Mouse (Mus musculus): ENCODE results near the gene Lhpp. TPM values are rescaled to one million over a fixed set of nuclear protein-coding genes. Genes with fewer than 3 reads are reported as not detected.

Lhpp gene
- polyA plus RNA-seq, 1 experiment: 26.2 TPM

DNA sequence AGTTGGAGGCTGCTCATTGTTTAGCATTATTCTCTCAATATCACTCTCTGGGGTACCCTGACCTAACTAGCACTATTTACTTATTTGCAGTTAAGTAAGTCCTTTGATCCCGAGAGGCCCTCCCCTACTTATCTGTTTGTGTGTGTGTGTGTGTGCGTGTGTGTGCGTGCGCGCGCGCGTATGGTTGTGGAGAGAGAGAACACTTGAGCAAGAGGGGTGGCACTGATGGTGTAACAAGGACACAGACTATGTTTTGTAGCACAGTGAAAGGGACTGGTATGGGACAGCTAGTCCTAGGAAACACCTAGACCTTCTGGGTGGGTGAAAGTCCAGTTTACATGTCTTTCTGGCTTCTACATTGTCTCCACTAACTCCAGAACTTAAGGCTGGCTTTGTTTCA is 1.1 kb downstream of the Lhpp start:
- no peak overlapping the region for H3K4me3 ChIP-seq (ENCODE audit: insufficient read depth, low read length)
- no peaks in the 10 kb centered on the region for H3K4me1 ChIP-seq (ENCODE audit: control insufficient read depth, insufficient read depth, low read length)

DNA sequence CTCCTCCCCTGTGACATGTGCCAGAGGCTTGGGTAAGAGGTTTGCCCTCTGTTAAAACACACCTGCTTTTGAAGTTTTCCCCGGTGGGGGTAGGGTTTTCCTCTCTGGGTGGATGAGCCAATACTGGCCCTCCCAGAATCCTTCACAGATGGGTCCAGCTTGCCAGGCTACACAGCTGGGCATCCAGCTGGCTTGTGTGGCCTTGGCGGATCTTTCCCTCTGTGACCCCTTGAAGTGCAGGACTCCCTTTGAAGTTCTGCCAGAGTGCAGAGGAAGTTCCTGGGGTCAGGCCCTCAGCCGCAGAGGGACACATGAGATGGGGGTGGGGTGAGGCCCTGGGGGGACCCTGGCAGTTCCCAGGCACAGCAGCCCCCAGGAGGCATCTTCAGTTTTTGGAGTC is 4.9 kb downstream of the Lhpp start:
- H3K27ac ChIP-seq (ENCODE audit: insufficient read depth, low read length): no peak overlapping the region
- no peaks in the 10 kb centered on the region for H3K4me1 ChIP-seq (ENCODE audit: control insufficient read depth, insufficient read depth, low read length)
- H3K4me3 ChIP-seq (ENCODE audit: insufficient read depth, low read length): no peak overlapping the region
- TF ChIP-seq CTCF (IDR thresholded peaks at IDR 0.05; ENCODE audit: extremely low read depth, insufficient read depth, low read length): no peak
- no peak for TF ChIP-seq POLR2A (IDR thresholded peaks at IDR 0.05; ENCODE audit: extremely low read depth, insufficient read depth, low read length)

More for the DNA sequence above, 1.1 kb downstream of the Lhpp start:
- TF ChIP-seq CTCF (IDR thresholded peaks at IDR 0.05; ENCODE audit: extremely low read depth, insufficient read depth, low read length): no peak
- no peak for TF ChIP-seq POLR2A (IDR thresholded peaks at IDR 0.05; ENCODE audit: extremely low read depth, insufficient read depth, low read length)
- H3K27ac ChIP-seq (ENCODE audit: insufficient read depth, low read length): no peak overlapping the region

DNA sequence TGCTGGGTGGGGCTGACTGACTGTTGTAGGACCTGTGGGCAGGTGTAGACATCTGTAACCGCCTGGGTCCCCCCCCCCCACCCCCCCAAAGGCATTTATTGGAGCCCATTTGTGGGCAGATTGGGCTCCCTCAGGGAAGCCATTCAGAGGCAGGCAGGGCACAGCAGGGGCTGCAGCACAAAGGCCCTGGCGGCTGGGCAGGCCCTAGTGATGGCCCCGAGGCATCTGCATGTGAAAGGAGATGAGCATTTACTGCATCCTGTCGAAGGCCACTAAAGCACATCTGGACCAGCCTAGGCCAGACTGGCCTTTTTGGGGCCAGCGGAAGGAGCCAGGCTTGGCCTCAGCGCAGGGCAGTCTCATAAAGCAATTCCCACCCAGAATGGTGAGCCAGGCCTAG is 6.0 kb downstream of the Lhpp start:
- Histone ChIP-seq H3K4me3 (ENCODE audit: insufficient read depth, low read length) (no peak overlapping the region), H3K27ac (ENCODE audit: insufficient read depth, low read length) (no peak overlapping the region), H3K4me1 (ENCODE audit: control insufficient read depth, insufficient read depth, low read length) (no peaks in the 10 kb centered on the region)
- no peak for TF ChIP-seq POLR2A (IDR thresholded peaks at IDR 0.05; ENCODE audit: extremely low read depth, insufficient read depth, low read length)
- TF ChIP-seq CTCF (IDR thresholded peaks at IDR 0.05; ENCODE audit: extremely low read depth, insufficient read depth, low read length): no peak

DNA sequence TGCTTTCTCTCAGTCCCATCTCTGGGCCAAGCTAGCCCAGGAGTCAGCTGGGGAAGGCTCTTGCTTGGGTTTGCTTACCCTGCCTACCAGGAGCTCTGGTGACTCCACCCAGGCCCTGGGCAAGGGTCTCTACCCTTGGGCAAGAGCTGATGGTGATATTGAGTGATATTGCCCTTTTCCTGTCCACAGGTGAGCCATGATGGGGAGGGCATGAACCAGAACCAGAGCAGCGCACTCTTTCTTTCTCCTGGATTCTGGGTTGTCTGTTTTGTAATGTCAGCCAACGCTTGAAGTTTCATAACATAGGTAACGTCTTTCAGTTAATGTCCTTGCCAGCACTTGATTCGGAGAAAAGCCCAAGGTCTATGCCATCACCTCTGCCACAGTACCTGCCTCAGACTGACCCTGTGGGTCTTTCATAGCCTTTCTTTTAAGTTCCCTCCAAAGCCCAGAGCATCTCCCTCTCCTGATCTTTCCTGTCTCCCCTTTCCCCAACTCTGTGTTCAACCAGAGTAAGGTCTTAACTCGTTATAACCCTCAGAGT is 6.7 kb downstream of the Lhpp start:
- H3K4me1 ChIP-seq (ENCODE audit: control insufficient read depth, insufficient read depth, low read length): no peaks in the 10 kb centered on the region
- TF ChIP-seq CTCF (IDR thresholded peaks at IDR 0.05; ENCODE audit: extremely low read depth, insufficient read depth, low read length): no peak
- no peak for TF ChIP-seq POLR2A (IDR thresholded peaks at IDR 0.05; ENCODE audit: extremely low read depth, insufficient read depth, low read length)
- no peak overlapping the region for H3K27ac ChIP-seq (ENCODE audit: insufficient read depth, low read length)
- no peak overlapping the region for H3K4me3 ChIP-seq (ENCODE audit: insufficient read depth, low read length)

DNA sequence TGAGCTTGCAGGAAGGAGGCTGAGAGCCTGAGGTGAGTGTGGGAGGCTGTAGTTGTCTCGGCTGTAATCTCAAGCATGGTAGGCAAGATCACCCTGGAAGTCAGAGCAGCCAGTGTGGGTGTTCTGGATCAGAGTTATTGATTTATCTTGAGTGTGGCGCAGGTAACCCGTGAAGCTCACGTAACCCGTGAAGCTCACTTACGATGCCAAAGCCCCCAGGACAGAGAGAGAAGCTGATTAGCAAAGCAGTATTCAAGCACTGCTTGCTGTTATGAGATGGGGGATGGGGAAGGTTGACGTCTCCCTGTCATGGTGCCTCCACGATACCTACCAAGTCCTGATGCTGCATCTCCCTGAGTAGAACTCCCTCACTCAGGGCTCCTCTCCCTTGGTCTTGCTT is 9.1 kb downstream of the Lhpp start:
- Histone ChIP-seq H3K4me1 (ENCODE audit: control insufficient read depth, insufficient read depth, low read length) (no peaks in the 10 kb centered on the region), H3K4me3 (ENCODE audit: insufficient read depth, low read length) (no peak overlapping the region), H3K27ac (ENCODE audit: insufficient read depth, low read length) (no peak overlapping the region)
- no peak for TF ChIP-seq POLR2A (IDR thresholded peaks at IDR 0.05; ENCODE audit: extremely low read depth, insufficient read depth, low read length)
- no peak for TF ChIP-seq CTCF (IDR thresholded peaks at IDR 0.05; ENCODE audit: extremely low read depth, insufficient read depth, low read length)

DNA sequence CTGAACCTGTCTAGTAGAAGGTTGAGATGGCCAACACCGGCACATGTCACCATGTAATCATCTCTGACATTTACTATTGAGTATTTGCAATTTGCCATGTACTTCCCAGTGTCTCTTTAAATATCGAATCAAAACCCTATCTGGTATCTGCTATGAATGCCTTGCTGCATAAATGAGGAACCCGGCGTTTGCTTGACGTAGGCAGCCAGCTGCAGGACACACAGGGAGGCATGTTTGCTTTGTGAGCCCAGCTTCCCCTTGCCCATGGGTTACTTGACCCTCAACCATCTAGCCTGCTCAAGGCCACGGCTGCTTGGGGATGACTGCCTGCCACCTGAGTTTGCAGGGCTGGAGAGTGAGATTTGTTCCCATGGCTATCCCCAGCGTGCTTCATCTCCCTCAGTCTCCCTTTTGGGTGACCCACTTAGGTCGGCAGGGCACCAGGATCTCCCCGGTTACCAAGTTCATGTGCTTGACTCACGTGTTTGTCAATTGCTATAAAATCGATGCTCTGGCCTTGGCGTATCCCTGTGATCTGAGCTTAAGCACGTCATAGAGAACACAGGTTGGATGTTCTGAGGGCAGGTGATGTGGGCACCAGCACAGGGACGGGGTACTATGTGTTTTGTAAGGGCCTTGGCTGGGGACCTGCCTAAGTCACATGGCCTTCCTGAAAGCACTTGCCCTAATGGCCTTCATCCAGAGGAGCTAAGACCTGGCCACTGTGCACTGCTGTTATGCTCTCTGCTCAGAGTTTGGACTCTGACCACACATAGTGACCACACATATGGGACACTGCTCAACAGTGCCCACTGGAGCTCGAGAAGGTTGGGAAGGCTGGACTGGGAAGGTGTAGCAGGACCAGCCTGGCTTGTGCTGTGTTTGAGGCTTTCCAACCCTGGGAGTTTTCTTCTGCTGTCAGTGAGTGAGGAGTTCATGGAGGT is 9.8 kb downstream of the Lhpp start:
- TF ChIP-seq CTCF (IDR thresholded peaks at IDR 0.05; ENCODE audit: extremely low read depth, insufficient read depth, low read length) (no peak), POLR2A (IDR thresholded peaks at IDR 0.05; ENCODE audit: extremely low read depth, insufficient read depth, low read length) (no peak)
- Histone ChIP-seq H3K27ac (ENCODE audit: insufficient read depth, low read length) (no peak overlapping the region), H3K4me3 (ENCODE audit: insufficient read depth, low read length) (no peak overlapping the region), H3K4me1 (ENCODE audit: control insufficient read depth, insufficient read depth, low read length) (no peaks in the 10 kb centered on the region)

DNA sequence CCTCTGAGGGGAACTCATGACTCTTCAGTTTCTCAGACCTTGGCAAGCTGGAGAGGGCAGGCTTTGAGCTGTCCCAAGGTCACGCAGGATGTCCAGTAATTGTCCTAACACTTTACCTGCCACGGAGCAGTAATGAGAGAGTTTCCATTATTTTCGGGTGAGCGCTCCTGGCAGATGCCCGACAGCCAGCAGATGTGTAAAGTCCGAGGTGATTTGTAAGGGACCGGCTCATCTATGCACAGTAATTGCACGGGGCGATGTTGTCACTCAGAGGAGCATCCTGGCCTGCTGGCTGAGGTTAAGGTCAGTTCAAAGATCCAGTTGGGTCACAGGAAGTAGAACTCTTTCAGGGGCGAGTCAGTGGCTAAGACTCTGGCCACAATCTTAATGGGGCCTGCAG is 13.7 kb downstream of the Lhpp start:
- Histone ChIP-seq H3K27ac (ENCODE audit: insufficient read depth, low read length) (no peak overlapping the region), H3K4me1 (ENCODE audit: control insufficient read depth, insufficient read depth, low read length) (no peaks in the 10 kb centered on the region), H3K4me3 (ENCODE audit: insufficient read depth, low read length) (no peak overlapping the region)
- TF ChIP-seq POLR2A (IDR thresholded peaks at IDR 0.05; ENCODE audit: extremely low read depth, insufficient read depth, low read length) (no peak), CTCF (IDR thresholded peaks at IDR 0.05; ENCODE audit: extremely low read depth, insufficient read depth, low read length) (no peak)

DNA sequence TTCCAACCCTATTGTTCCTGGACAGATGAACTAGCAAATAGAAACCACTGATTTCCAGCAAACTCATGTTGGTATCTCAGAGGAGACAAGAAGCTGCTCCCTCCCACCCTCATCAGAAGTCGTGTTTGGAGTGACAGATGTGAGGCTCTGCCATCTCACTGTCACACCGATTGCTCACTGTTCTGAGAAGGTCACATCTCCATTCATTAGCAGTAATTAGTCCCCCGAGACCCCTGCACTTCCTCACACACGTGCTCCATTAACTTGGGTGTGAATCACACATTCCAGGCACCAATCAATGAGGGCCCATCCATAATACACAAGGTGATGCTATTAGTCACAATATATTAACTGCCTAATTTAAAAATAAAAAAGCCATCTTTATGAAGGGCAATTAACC is 15.7 kb downstream of the Lhpp start:
- H3K4me3 ChIP-seq (ENCODE audit: insufficient read depth, low read length): no peak overlapping the region

DNA sequence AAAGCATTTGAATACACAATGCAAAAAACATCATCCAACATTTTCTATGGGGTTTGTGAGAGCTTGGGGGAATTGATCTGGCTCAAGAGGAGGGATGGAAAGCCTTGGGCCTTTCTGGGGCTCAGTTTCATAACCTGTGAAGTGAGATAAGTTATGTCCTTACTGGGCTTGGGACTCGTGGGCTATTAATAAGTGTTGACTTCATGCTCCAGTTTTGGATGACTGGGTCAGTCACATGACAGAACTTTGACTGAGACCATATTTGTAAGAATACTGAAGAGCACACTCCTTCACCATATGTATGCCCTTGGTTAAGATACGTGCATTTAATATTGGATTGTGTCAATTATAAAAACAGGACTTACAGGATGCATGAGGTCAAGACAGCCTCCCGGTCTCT is 17.0 kb downstream of the Lhpp start:
- 0 out of 2 replicates have a peak, but pooled peaks cover 2% of the 10 kb centered on the region for H3K4me1 ChIP-seq (ENCODE audit: control insufficient read depth, insufficient read depth, low read length)
- no peak overlapping the region for H3K27ac ChIP-seq (ENCODE audit: insufficient read depth, low read length)
- no peak for TF ChIP-seq CTCF (IDR thresholded peaks at IDR 0.05; ENCODE audit: extremely low read depth, insufficient read depth, low read length)
- TF ChIP-seq POLR2A (IDR thresholded peaks at IDR 0.05; ENCODE audit: extremely low read depth, insufficient read depth, low read length): no peak
- H3K4me3 ChIP-seq (ENCODE audit: insufficient read depth, low read length): no peak overlapping the region

More for the DNA sequence above, 15.7 kb downstream of the Lhpp start:
- H3K4me1 ChIP-seq (ENCODE audit: control insufficient read depth, insufficient read depth, low read length): 0 out of 2 replicates have a peak, but pooled peaks cover 2% of the 10 kb centered on the region
- no peak overlapping the region for H3K27ac ChIP-seq (ENCODE audit: insufficient read depth, low read length)
- no peak for TF ChIP-seq CTCF (IDR thresholded peaks at IDR 0.05; ENCODE audit: extremely low read depth, insufficient read depth, low read length)
- TF ChIP-seq POLR2A (IDR thresholded peaks at IDR 0.05; ENCODE audit: extremely low read depth, insufficient read depth, low read length): no peak

DNA sequence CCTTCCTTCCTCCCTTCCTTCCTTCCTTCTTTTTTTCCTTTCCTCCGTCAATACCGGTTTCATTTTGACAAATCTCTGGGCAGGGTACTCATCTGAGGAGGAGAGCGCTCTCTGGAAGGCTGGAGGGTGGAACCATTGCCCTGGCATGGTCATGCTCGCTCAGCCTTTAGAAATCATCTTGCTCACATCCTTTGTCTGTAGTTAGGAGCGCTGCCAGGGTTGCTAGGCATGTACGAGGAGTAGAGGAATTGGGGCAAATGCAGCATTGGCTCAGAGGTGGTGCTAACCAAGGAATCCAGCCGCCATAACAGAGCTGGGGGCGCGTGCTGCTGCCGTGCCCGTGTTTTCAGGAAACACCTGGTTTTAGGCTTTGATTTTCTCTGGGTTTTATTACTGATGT is 20.9 kb downstream of the Lhpp start:
- TF ChIP-seq CTCF (IDR thresholded peaks at IDR 0.05; ENCODE audit: extremely low read depth, insufficient read depth, low read length): no peak
- TF ChIP-seq POLR2A (IDR thresholded peaks at IDR 0.05; ENCODE audit: extremely low read depth, insufficient read depth, low read length): no peak
- Histone ChIP-seq H3K4me3 (ENCODE audit: insufficient read depth, low read length) (no peak overlapping the region), H3K27ac (ENCODE audit: insufficient read depth, low read length) (no peak overlapping the region), H3K4me1 (ENCODE audit: control insufficient read depth, insufficient read depth, low read length) (0 out of 2 replicates have a peak, but pooled peaks cover 2% of the 10 kb centered on the region)
